Mouse (Mus musculus): Measurements from ENCODE around the gene Adra1b.

The Adra1b gene

GRCm38 (mm10) chr11:43895323-43895722 is 5.7 kb downstream of the Adra1b start:
- in situ Hi-C loops (cut with MseI, MboI): no loop called here

DNA sequence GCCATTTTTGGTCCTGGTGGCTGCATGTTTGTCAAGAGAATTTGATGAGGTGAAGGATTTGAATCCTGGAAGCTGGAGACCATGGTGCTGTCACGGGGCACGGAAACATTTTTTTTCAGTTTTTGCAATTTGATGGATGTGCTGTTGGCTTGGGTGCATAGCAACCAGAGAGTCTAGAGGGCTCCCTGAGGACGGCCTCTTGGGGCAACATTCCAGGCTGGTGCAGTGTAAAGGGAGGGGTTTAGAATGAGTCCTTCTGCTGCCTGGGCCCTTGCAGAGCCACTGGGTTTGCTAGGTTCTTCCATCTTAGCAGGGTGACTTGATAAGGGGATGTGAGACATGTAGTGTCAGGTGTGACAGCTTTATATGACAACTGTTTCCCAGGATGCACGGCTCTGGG is 8.5 kb downstream of the Adra1b start:
- in situ Hi-C loops (cut with MseI, MboI): no loop called here

DNA sequence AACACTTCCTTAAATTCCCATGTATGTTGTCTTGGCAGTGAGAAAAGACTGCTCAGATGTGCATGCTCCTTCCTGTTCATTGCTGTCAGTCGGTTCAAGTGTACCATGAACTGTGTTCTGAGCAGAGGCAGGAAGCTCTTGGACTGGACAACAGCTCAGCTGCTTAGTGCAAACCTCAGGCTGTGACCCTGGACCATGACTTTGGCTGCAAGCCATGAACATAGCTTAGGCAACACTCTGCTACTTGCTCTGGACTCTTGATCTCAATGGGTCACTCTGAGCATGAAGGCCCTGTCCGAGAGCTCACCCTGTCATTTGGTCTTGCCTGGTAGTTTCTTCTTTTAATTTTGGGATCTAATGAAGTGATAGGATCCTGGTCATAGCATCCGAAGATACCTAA is 9.6 kb downstream of the Adra1b start:
- in situ Hi-C loops (cut with MseI, MboI): no loop called here

- in situ Hi-C loops (cut with MseI, MboI): no loop called here
Observed at GRCm38 (mm10) chr11:43889208-43889915, 11.6 kb downstream of the Adra1b start.

DNA sequence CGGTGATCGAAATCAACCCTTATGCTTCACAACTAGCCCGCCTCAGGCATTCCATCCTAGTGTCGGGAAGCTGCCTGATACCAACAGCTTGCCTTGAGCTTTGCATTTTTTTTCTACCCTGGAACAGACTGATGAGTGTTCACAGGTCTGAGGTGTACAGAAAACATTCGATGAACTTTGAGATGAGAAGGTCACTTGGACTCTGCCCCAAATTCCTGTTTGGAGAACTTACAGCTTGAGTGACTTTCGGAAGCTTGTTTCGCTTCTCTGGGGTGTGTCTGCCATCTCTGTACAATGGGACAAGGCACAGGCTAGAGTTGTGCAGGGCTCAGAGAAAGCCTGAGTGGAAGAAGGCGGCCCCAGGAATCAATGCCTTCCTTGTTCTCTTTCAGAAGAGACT is 12.3 kb downstream of the Adra1b start:
- in situ Hi-C loops (cut with MseI, MboI): no loop called here

GRCm38 (mm10) chr11:43887597-43887996 is 13.4 kb downstream of the Adra1b start:
- in situ Hi-C loops (cut with MseI, MboI): no loop called here

- in situ Hi-C loops (cut with MseI, MboI): no loop called here
Observed at GRCm38 (mm10) chr11:43884521-43884920, 16.5 kb downstream of the Adra1b start.

GRCm38 (mm10) chr11:43883641-43884181 is 17.3 kb downstream of the Adra1b start:
- in situ Hi-C loops (cut with MseI, MboI): no loop called here

- in situ Hi-C loops (cut with MseI, MboI): no loop called here
Observed at GRCm38 (mm10) chr11:43877211-43877610, 23.8 kb downstream of the Adra1b start.

- in situ Hi-C loops (cut with MseI, MboI): no loop called here
Observed at GRCm38 (mm10) chr11:43867721-43868281, 33.2 kb downstream of the Adra1b start.

DNA sequence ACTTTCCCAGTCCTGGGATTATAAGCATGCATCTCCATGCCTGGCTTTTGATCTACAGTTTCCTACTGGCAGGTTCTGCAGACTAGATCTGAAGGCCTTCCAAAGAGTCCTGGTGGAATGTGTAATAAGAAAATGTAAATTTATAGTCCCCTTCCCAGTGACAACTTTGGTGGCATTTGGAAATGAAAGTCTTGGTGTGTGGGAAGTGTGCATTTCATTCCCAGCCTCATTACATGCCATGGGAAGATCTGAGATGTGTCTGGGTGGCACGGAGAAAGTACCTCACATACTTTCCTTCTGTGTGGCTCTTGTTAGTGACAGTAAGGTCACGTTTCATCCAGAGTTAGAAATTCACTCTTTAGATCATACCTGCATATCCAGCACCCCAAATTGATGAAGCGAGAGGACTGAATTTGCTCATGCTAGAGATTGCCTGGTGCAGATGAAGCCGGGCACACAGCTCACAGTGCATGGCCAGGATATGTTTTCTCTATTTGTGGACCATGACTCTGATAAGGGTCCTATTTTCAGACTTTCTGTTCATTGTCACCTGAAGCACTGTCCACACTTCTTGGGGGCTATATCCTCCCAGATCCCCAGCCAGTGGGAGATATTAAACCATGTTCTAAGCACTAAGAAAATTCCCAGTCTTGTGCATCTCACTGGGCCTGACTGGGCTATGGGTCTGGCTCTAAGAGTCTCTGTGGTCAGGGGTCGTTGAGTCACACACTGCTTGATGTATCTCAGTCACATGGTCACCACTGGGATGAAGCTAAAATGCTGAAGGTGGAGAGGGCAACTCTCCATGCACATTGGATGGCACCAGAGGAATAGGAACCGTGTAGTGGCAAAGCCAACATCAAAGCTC is 35.5 kb downstream of the Adra1b start:
- in situ Hi-C loops (cut with MseI, MboI): no loop called here

- in situ Hi-C loops (cut with MseI, MboI): no loop called here
Observed at GRCm38 (mm10) chr11:43853046-43853445, 48.0 kb downstream of the Adra1b start.

DNA sequence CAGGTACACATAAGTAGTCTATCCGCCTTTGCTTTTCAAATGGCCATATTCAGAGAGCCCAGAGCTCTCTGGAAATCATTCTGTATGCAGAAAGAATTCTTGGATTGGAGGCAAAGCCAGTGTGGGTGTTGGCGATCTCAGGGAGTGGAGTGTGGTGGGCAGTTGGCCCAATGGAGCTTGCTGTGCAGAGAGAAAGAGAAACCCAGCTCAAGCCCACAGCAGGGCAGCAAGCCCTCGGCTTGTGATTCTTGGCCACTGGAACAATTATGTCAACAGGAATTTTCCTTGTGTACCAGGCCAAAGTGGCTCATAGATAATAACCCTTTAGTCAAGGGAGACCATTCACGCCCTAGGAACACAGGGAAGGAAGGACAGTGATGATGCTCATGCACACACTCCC is 53.0 kb downstream of the Adra1b start:
- in situ Hi-C loops (cut with MseI, MboI): no loop called here

GRCm38 (mm10) chr11:43841596-43841995 is 59.4 kb downstream of the Adra1b start:
- in situ Hi-C loops (cut with MseI, MboI): no loop called here

- in situ Hi-C loops (cut with MseI, MboI): no loop called here
Observed at GRCm38 (mm10) chr11:43840491-43840890, 60.5 kb downstream of the Adra1b start.

DNA sequence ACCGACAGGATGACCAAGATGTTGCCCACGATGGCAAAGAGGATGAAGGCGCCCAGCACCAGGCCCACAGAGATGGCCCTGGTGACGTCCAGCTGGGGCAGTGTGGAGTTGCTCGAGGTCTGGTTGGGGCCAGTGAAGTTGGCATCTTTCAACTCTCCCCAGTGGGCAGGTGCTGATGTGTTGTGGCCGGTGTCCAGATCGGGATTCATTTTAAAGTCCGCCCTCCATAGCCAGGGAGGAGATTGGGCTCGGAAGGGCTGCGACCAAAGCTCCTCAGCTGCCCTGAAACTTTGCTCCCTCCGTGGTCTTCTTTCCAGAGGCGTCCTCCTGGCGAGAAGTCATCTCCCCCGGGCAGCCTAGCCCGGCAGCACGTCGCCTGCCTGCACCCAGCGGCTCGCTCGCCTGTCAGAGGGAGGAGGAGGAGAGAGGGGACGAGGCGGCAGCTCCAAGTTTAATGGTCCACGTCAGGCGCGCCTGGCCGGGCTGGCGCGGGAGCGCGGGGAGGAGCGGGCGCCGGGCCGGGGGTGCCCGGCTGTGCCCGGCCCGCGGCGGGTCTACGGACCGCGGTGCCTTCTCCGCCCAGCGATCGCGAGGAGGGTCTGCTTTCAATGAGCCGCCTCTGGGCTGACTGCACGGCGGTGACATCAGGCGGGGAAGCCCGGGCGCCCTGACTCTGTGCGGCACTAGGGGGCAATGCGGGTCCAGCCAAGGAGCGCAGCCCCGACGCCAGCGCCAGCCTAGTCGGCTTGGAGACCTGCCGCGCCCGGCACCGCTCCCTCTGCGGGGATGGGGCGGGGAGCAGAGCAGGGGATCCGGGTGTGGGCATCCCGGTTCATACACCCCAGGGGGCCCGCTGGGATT is 64.9 kb downstream of the Adra1b start:
- in situ Hi-C loops (cut with MseI, MboI): no loop called here

DNA sequence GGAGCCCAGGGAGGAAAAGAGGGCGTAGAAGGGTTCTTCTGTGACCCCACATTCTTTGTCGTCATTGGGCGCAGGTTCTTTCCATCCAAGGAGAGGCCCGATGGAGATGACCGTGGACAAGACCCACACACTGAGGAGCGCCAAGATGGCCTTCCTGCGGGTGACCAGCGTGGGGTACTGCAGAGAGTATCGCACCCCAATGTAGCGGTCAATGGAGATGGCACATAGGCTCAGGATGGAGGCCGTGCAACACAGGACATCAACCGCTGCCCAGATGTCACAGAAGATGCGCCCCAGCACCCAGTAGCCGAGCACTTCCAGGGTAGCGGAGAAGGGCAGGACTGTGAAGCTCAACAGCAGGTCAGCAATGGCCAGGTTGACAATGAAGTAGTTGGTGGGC is 65.6 kb downstream of the Adra1b start:
- in situ Hi-C loops (cut with MseI, MboI): no loop called here

- in situ Hi-C loops (cut with MseI, MboI): no loop called here
Observed at GRCm38 (mm10) chr11:43834531-43834930, 66.5 kb downstream of the Adra1b start.

- in situ Hi-C loops (cut with MseI, MboI): no loop called here
Observed at GRCm38 (mm10) chr11:43831530-43831929, 69.5 kb downstream of the Adra1b start.

GRCm38 (mm10) chr11:43826769-43827168 is 74.2 kb downstream of the Adra1b start:
- in situ Hi-C loops (cut with MseI, MboI): no loop called here

DNA sequence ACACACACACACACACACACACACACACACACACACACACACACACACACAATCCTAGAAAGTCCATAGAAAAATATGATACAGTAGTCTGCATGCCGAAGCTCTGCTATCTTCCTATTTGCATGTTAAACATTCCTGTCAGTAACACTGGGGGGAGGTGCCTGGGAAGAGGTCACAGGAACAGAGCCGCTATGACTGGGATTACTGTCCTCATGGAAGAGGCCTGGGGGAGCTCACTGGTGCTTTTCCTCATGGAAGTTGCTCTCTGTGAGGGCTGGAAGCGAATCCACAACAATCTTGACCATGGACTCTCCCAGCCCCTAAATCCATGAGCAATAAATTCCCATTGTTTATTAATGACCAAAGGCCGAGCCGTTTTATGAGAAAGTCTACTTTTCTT is 77.7 kb downstream of the Adra1b start:
- in situ Hi-C loops (cut with MseI, MboI): no loop called here
